Mouse (Mus musculus): Measurements from ENCODE around the gene Zscan21. TPM values are rescaled to one million over a fixed set of nuclear protein-coding genes. Genes with fewer than 3 reads are reported as not detected.
"Not testable (repeated sequence)": the region's sequence is repeated elsewhere in the genome, so short reads cannot be mapped to it uniquely, and the experiment has no call there.

Zscan21 gene
- polyA plus RNA-seq, 1 experiment from 2014 or later: 78.8 TPM

DNA sequence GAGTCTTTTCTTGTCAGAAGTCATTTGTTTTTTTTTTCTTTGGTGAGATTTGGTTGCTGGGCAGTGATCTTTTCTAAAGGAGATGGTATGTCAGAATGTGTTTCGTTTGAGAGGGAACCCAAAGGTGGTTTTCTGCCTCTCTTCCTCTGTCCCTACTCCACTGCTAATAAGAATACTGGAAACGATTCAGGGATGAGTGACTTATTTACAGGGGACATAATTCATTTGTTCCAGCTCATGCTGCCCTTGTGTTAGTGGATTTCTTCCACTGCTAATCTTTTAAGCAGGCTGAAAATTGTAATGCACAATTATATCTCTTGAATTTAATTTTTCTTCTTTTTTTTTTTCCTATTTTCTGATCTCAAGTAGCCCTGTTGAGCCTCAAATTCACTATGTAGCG, 29.9 kb upstream of the Zscan21 start:
- peaks cover 14% of the 10 kb centered on the region for H3K4me1 ChIP-seq (replicated peaks)
- no peak overlapping the region for H3K27ac ChIP-seq
- H3K9me3 ChIP-seq: no peaks in the 10 kb centered on the region
- no peaks in the 10 kb centered on the region for H3K27me3 ChIP-seq
- H3K4me2 ChIP-seq: peak overlapping the region; percentile 75
- ATAC-seq (ENCODE audit: insufficient number of reproducible peaks, insufficient read depth, low FRiP score, low TSS enrichment, low read depth): no peak
- peak overlapping the region; percentile 84; the same call in 1 of the 2 replicates for H3K4me3 ChIP-seq (replicated peaks)
- peaks cover 29% of the 10 kb centered on the region for H3K36me3 ChIP-seq
- H3K9ac ChIP-seq (replicated peaks): no peak overlapping the region; the same call in 1 of the 2 replicates
- WGBS: 83% methylated on average over 3 of the region's 3 CpGs

DNA sequence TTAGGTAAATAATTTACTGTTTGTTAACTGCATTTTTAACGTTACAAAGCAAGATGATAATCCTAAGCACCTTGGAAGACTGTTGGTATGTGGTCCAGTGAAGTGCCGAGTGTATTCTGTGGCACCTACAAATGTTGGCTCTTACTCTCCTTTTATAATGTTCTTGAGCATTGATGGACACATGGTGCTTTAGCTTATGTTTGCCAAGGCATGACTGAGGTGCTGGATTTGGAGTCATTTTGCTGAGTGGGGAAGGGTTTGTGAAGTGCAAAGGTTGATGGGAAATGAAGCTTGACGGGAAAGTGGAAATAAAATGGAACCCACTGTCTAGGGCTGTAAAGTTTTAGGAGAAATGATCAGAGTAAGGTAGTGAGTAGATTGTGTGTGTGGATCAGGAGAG, 28.3 kb upstream of the Zscan21 start:
- H3K4me1 ChIP-seq (replicated peaks): peaks cover 14% of the 10 kb centered on the region
- H3K4me3 ChIP-seq (replicated peaks): no peak overlapping the region
- H3K4me2 ChIP-seq: no peak overlapping the region
- H3K27ac ChIP-seq: no peak overlapping the region
- 86% methylated on average over 3 of the region's 3 CpGs for WGBS
- no peak overlapping the region for H3K9ac ChIP-seq (replicated peaks)
- H3K9me3 ChIP-seq: no peaks in the 10 kb centered on the region
- ATAC-seq (ENCODE audit: insufficient number of reproducible peaks, insufficient read depth, low FRiP score, low TSS enrichment, low read depth): no peak
- no peaks in the 10 kb centered on the region for H3K27me3 ChIP-seq
- peaks cover 40% of the 10 kb centered on the region for H3K36me3 ChIP-seq

DNA sequence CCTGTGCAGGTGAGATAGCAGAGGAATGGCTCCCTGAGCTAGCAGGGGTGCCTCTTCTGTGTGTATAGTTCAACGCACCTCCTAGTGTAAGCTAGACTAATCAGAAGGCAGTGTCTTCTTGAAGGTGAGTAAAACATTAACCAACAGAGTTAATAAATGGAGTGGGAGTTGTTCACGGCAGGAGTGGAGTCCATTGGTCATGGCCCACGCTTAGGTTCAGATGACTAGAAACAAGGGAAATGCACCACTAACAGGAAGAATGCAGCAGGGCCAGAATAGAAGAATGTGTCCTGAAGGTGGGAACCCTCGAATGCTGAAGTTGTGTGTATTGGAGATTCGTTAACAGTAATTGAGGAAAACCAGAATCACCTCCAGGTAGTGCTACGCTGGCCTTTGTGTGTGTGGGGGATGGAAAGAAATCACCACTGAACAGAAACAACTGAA, 27.6 kb upstream of the Zscan21 start:
- Histone ChIP-seq H3K4me3 (replicated peaks) (no peak overlapping the region), H3K36me3 (peaks cover 48% of the 10 kb centered on the region), H3K27me3 (no peaks in the 10 kb centered on the region), H3K4me1 (replicated peaks) (peaks cover 14% of the 10 kb centered on the region), H3K27ac (no peak overlapping the region), H3K4me2 (no peak overlapping the region), H3K9me3 (no peaks in the 10 kb centered on the region), H3K9ac (replicated peaks) (no peak overlapping the region)
- ATAC-seq (ENCODE audit: insufficient number of reproducible peaks, insufficient read depth, low FRiP score, low TSS enrichment, low read depth): no peak
- WGBS: 95% methylated on average over 6 of the region's 6 CpGs

DNA sequence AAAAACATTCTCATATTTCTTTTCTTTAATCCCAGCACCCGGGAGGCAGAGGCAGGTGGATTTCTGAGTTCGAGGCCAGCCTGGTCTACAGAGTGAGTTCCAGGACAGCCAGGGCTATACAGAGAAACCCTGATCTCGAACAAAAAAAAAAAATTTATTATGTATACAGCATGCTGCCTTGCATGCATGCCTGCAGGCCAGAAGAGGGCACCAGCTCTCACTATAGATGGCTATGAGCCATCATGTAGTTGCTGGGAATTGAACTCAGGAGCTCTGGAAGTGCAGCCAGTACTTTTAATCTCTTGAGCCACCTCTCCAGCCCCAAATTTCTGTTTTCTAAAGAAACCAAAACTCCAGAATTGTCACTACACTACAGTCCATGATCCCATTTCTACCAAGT, 26.4 kb upstream of the Zscan21 start:
- H3K27me3 ChIP-seq: no peaks in the 10 kb centered on the region
- no peak overlapping the region for H3K9ac ChIP-seq (replicated peaks)
- no peak for ATAC-seq (ENCODE audit: insufficient number of reproducible peaks, insufficient read depth, low FRiP score, low TSS enrichment, low read depth)
- H3K4me2 ChIP-seq: no peak overlapping the region
- peaks cover 11% of the 10 kb centered on the region for H3K4me1 ChIP-seq (replicated peaks)
- H3K9me3 ChIP-seq: no peaks in the 10 kb centered on the region
- no peak overlapping the region for H3K27ac ChIP-seq
- peaks cover 59% of the 10 kb centered on the region for H3K36me3 ChIP-seq
- no peak overlapping the region for H3K4me3 ChIP-seq (replicated peaks)
- 81% methylated on average over 3 of the region's 3 CpGs for WGBS

DNA sequence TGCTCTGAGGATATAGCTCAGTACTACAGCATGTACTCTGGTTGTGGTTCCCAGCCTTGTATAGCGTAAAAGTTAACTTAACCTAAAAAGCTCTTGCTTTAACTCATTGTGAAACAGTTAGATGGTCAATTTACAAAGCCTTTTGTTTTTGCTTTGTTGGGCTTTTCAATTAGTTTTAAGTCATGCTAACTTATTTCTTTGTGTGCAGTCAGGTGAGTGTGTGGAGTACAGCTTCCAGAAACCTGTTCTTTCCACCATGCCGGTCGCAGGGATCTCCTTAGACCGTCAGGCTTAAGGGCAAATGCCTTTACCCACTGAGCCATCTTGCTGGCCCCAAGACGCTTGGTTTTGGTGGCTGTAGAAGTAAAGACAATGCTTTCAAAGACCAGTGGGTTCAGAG, 26.0 kb upstream of the Zscan21 start:
- Histone ChIP-seq H3K4me3 (replicated peaks) (no peak overlapping the region), H3K27ac (no peak overlapping the region), H3K9ac (replicated peaks) (no peak overlapping the region), H3K36me3 (peaks cover 64% of the 10 kb centered on the region), H3K4me1 (replicated peaks) (peaks cover 11% of the 10 kb centered on the region), H3K27me3 (no peaks in the 10 kb centered on the region), H3K4me2 (no peak overlapping the region), H3K9me3 (no peaks in the 10 kb centered on the region)
- no peak for ATAC-seq (ENCODE audit: insufficient number of reproducible peaks, insufficient read depth, low FRiP score, low TSS enrichment, low read depth)
- 95% methylated on average over 5 of the region's 5 CpGs for WGBS

DNA sequence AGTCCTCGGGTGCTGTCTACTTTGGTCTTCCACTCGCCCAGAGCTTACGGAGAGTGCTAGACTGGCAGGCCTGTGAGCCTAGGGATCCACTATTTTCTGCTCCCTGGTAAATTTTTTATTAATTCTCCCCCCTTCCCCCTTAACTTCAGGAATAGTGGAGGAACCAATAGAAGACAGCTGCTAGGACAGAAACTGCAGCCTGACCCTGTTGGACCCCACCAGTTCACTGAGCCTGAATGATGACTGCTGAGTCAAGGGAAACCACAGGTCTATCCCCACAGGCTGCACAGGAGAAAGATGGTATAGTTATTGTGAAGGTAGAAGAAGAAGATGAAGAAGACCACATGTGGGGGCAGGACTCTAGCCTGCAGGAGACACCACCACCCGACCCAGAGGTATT, 23.9 kb upstream of the Zscan21 start:
- no peaks in the 10 kb centered on the region for H3K4me1 ChIP-seq (replicated peaks)
- 94% methylated on average over 4 of the region's 4 CpGs for WGBS
- no peak overlapping the region for H3K27ac ChIP-seq
- H3K9ac ChIP-seq (replicated peaks): no peak overlapping the region
- H3K9me3 ChIP-seq: no peaks in the 10 kb centered on the region
- H3K4me3 ChIP-seq (replicated peaks): no peak overlapping the region
- ATAC-seq (ENCODE audit: insufficient number of reproducible peaks, insufficient read depth, low FRiP score, low TSS enrichment, low read depth): no peak
- H3K27me3 ChIP-seq: no peaks in the 10 kb centered on the region
- H3K4me2 ChIP-seq: no peak overlapping the region
- peaks cover 76% of the 10 kb centered on the region for H3K36me3 ChIP-seq

DNA sequence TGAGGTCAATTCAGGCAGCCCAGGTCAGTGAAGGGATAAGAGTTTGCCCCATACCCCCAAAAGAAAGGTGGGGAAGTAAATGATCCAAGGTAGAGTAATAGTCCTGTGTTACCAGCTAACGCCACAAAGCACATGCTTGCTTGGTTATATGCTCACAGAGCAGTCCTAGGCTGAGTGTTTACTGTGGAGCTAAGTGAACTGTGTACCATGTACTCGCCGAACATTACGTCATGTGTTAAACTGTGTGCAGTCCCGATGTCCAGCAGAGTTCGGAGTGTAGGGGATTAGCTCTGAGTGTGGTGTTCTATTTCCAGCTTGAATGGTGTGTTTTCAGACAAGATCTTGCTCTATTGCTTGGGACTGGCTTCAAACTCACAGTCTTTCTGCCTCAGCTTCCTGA, 22.2 kb upstream of the Zscan21 start:
- ATAC-seq (ENCODE audit: insufficient number of reproducible peaks, insufficient read depth, low FRiP score, low TSS enrichment, low read depth): no peak
- Histone ChIP-seq H3K4me1 (replicated peaks) (no peaks in the 10 kb centered on the region), H3K9me3 (no peaks in the 10 kb centered on the region), H3K4me3 (replicated peaks) (no peak overlapping the region), H3K36me3 (peaks cover 76% of the 10 kb centered on the region), H3K27me3 (no peaks in the 10 kb centered on the region), H3K4me2 (no peak overlapping the region), H3K27ac (no peak overlapping the region), H3K9ac (replicated peaks) (no peak overlapping the region)
- WGBS: 94% methylated on average over 6 of the region's 6 CpGs

DNA sequence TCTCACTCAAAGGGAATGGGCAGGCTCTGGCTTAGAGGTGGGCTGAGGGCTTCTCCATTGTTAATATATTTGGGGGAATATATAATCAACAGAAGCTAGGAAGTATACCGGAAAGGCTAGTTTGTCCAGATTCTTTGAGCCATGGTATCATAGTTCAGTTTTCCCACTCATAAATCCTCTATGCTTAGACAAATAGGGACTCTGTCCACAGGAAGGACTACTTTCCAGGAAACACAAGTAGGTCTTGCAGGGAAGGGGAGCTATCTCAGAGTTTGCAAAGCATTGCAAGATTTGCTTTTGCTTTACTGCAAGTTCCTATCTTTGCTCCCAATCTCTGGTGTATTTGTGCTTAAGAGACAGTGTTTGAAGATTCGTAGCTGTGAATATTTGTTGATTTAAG, 11.7 kb upstream of the Zscan21 start:
- Histone ChIP-seq H3K4me1 (replicated peaks) (no peaks in the 10 kb centered on the region), H3K4me3 (replicated peaks) (no peak overlapping the region), H3K36me3 (peaks cover 61% of the 10 kb centered on the region), H3K9me3 (no peaks in the 10 kb centered on the region), H3K27me3 (no peaks in the 10 kb centered on the region), H3K27ac (no peak overlapping the region), H3K9ac (replicated peaks) (no peak overlapping the region), H3K4me2 (no peak overlapping the region)
- ATAC-seq (ENCODE audit: insufficient number of reproducible peaks, insufficient read depth, low FRiP score, low TSS enrichment, low read depth): no peak
- WGBS: 92% methylated on average over 2 of the region's 2 CpGs

DNA sequence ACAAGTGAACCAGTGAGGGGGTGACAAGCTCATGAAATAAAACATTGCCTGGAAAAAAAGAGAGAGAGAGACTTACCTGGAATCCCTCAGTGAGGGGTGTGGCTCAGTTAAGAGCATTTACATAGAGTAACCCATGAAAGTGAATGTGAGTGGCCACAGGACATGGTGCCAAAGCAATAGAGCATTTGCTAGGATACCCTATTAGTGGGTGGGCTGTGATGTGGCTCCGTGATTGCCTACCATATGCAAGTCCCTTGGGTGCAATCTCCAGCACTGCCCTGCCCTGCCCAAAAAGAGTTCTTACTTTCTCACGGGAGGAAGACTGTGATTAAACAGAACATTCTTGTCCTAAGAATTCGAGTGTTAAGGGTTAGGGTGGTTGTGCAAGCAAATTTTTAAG, 9.6 kb upstream of the Zscan21 start:
- no peaks in the 10 kb centered on the region for H3K4me1 ChIP-seq (replicated peaks)
- H3K9me3 ChIP-seq: no peaks in the 10 kb centered on the region
- 71% methylated on average over 3 of the region's 3 CpGs for WGBS
- ATAC-seq (ENCODE audit: insufficient number of reproducible peaks, insufficient read depth, low FRiP score, low TSS enrichment, low read depth): no peak
- no peak overlapping the region for H3K4me2 ChIP-seq
- no peak overlapping the region for H3K9ac ChIP-seq (replicated peaks)
- no peak overlapping the region for H3K4me3 ChIP-seq (replicated peaks)
- H3K36me3 ChIP-seq: peaks cover 39% of the 10 kb centered on the region
- H3K27ac ChIP-seq: no peak overlapping the region
- no peaks in the 10 kb centered on the region for H3K27me3 ChIP-seq

DNA sequence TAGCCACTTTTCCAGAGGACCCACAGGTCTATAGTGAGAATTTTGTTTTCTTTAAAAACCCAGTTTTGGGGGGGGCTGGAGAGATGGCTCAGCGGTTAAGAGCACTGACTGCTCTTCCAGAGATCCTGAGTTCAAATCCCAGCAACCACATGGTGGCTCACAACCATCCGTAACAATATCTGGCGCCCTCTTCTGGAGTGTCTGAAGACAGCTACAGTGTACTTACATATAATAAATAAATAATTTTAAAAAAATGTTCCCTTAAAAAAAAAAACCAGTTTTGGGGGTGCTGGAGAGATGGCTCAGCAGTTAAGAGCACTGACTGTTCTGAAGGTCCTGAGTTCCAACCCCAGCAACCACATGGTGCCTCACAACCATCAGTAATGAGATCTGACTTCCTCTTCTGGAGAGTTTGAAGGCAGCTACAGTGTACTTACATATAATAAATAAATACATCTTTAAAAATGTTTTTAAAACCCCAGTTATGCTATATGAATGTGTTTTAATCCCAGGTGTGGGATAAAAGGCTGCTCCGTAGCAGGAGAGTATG, 6.8 kb upstream of the Zscan21 start:
- not testable (repeated sequence) for H3K4me2 ChIP-seq; H3K9ac ChIP-seq (replicated peaks); H3K27ac ChIP-seq; H3K27me3 ChIP-seq; H3K9me3 ChIP-seq; H3K4me1 ChIP-seq (replicated peaks); ATAC-seq (ENCODE audit: insufficient number of reproducible peaks, insufficient read depth, low FRiP score, low TSS enrichment, low read depth); H3K4me3 ChIP-seq (replicated peaks)
- peaks cover 11% of the 10 kb centered on the region for H3K36me3 ChIP-seq
- WGBS: 62% methylated on average over 4 of the region's 4 CpGs

DNA sequence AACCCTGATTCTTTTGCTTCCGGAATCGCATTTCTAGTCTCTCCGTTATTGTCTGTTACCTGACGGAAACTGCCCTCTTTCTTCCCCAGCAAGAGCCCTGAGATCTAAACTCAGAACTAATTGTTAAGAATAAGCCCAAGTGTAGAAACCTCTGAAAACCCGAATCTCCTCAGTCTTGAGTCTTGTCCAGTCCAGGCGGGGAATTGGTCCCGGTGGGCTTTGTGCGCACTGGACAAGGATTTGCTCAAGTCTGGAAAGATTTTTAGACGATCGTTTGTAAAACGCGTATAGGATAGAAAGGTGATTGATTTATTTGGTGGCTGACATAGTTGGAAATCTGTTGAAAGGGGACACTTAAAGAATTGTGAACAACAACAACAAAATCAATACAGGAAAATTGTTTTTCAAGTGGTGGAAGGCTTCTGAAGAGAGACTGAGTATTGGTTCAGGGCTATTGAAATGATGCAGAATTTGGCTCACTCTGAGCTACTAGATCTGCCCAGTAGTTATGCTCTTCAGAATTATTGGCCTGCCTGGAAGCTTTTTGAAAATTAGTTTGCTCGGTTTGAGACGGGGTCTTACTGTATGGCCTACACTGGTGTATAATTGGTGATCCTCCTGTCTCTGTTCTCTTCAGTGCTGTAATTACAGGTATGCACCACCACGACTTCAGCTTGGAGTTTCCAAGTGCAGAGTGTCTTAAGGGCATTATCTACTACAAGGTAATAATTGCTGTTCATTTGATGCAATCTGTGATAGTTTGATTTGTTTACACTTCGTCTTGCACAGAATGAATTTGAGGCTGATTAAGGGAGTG, 704 bp downstream of the Zscan21 start:
- Histone ChIP-seq H3K4me1 (replicated peaks) (peaks cover 10% of the 10 kb centered on the region), H3K4me2 (peak overlapping the region; percentile 71), H3K36me3 (peaks cover 29% of the 10 kb centered on the region), H3K9ac (replicated peaks) (peak overlapping the region; percentile 75), H3K27ac (peak overlapping the region; percentile 94), H3K9me3 (no peaks in the 10 kb centered on the region), H3K4me3 (replicated peaks) (peak overlapping the region; percentile 65), H3K27me3 (no peaks in the 10 kb centered on the region)
- ATAC-seq (ENCODE audit: insufficient number of reproducible peaks, insufficient read depth, low FRiP score, low TSS enrichment, low read depth): no peak
- 8% methylated on average over 16 of the region's 16 CpGs for WGBS

DNA sequence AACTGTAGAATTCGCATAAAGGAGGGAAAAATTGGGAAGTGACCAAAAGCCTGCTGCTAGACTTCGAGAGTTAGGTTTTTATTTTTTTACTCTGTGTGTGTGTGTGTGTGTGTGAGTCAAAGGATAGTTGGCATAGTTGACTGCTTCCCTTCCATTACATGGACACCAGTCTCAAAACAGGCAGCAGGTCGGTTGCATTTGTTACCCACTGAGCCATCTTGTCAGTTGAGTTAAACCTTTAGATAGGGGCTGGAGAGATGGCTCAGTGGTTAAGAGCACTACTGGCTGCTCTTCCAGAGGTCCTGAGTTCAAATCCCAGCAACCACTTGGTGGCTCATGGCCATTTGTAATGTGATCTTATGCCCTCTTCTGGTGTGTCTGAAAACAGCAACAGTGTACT, 1.3 kb downstream of the Zscan21 start:
- Histone ChIP-seq H3K27ac (no peak overlapping the region), H3K9ac (replicated peaks) (peak overlapping the region; percentile 75), H3K27me3 (no peaks in the 10 kb centered on the region), H3K36me3 (peaks cover 35% of the 10 kb centered on the region), H3K4me3 (replicated peaks) (peak overlapping the region; percentile 65), H3K4me1 (replicated peaks) (peaks cover 10% of the 10 kb centered on the region), H3K4me2 (peak overlapping the region; percentile 71), H3K9me3 (no peaks in the 10 kb centered on the region)
- ATAC-seq (ENCODE audit: insufficient number of reproducible peaks, insufficient read depth, low FRiP score, low TSS enrichment, low read depth): no peak
- WGBS: 80% methylated on average over 3 of the region's 3 CpGs
